Mouse (Mus musculus) limb, embryonic 12.5 days (tissue): Measurements from ENCODE around the gene Gm3417. TPM values are rescaled to one million over a fixed set of nuclear protein-coding genes. Genes with fewer than 3 reads are reported as not detected.
A peak's percentile ranks its signal among the peaks of the same experiment; 100 is the strongest.
"Not testable (repeated sequence)": the region's sequence is repeated elsewhere in the genome, so short reads cannot be mapped to it uniquely, and the experiment has no call there.

Experiments used
- ATAC-seq: fragments of 200-750 bp; cut with Nextera tagmentation; 2 replicates; pipeline ENCODE4 v1.8.0; 2017; ENCODE audit warnings: low read depth, moderate TSS enrichment; ENCODE audit not compliant: insufficient number of reproducible peaks, insufficient read depth, low FRiP score, low TSS enrichment
- H3K27ac ChIP-seq: fragments of 300-500 bp; sonication (generic); 2 replicates; pipeline ENCODE4 v1.5.1; 2016; ENCODE audit warnings: mild to moderate bottlenecking, moderate library complexity
- H3K27me3 ChIP-seq: fragments of 300-500 bp; sonication (generic); 2 replicates; pipeline ENCODE4 v1.6.1; 2016; ENCODE audit warnings: mild to moderate bottlenecking, moderate library complexity
- H3K36me3 ChIP-seq: fragments of 300-500 bp; sonication (generic); 2 replicates; pipeline ENCODE4 v1.6.1; 2016; ENCODE audit warnings: mild to moderate bottlenecking, moderate library complexity
- H3K4me1 ChIP-seq: fragments of 300-500 bp; sonication (generic); replicated peaks from 2 replicates; pipeline ENCODE4 v1.6.1; 2016
- H3K4me2 ChIP-seq: fragments of 300-500 bp; sonication (generic); 2 replicates; pipeline ENCODE4 v1.6.1; 2016; ENCODE audit warnings: mild to moderate bottlenecking, moderate library complexity
- H3K4me3 ChIP-seq: fragments of 300-500 bp; sonication (generic); replicated peaks from 2 replicates; pipeline ENCODE4 v1.5.1; 2016; ENCODE audit warnings: mild to moderate bottlenecking
- H3K9ac ChIP-seq: fragments of 300-500 bp; sonication (generic); replicated peaks from 2 replicates; pipeline ENCODE4 v1.6.1; 2016; ENCODE audit warnings: mild to moderate bottlenecking, moderate library complexity
- H3K9me3 ChIP-seq: fragments of 300-500 bp; sonication (generic); 2 replicates; pipeline ENCODE4 v1.6.1; 2016; ENCODE audit warnings: mild to moderate bottlenecking, moderate library complexity
- WGBS: fragments of 180-500 bp; shearing (Covaris S2); methylation state at CpG from one replicate; pipeline ENCODE4 v1.1.7; 2016; 5-methylcytosine and 5-hydroxymethylcytosine counted together
- polyA plus RNA-seq: library from polyadenylated mRNA; unstranded; fragments of >200 nt; fragmentation: Nextera tagmentation; extraction: Ambion mirVana; gene quantifications from 2 replicates; pipeline ENCODE4 v1.2.1, GENCODE M21; 2016

Gene Gm3417
- polyA plus RNA-seq, 1 experiment from 2014 or later, result not detected

DNA sequence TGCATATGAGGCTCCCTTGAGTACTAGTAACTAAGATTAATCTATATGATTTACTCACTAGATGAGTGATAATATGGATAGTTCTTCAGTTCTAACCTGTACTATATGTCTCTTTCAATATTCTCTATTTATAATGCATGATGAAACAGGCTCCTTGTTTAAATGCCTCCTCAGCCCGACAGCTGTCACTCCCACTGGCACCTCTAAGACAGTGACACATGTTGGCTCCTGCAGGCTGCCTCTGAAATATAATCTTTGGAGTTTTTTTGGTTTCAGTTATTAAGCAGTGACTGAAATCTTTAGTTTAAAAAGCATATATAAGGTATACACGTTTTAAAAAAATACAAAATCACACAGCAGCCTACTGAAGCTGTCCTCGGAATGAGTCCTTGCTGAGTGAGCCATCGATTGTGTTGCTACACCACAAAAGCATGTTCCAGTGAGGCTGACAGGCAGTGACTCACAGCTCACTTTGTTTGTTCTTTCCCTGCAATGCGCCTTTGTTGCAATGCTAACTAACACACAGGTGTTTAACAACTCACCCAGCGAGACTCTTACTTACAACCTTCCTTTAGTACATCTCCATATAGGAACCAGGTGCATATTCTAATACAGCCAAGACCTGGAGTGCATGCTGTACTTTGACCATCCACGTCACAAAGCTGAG, 29.3 kb downstream of the Gm3417 start:
- no peak overlapping the region for H3K27ac ChIP-seq
- ATAC-seq, result no peak
- WGBS, result 90% methylated on average over 7 of the region's 7 CpGs
- no peak overlapping the region for H3K4me3 ChIP-seq
- peaks cover 9% of the 10 kb centered on the region for H3K4me1 ChIP-seq
- H3K36me3 ChIP-seq, result peaks cover 78% of the 10 kb centered on the region
- no peak overlapping the region for H3K9ac ChIP-seq
- no peaks in the 10 kb centered on the region for H3K9me3 ChIP-seq
- H3K4me2 ChIP-seq, result no peak overlapping the region
- no peaks in the 10 kb centered on the region for H3K27me3 ChIP-seq

DNA sequence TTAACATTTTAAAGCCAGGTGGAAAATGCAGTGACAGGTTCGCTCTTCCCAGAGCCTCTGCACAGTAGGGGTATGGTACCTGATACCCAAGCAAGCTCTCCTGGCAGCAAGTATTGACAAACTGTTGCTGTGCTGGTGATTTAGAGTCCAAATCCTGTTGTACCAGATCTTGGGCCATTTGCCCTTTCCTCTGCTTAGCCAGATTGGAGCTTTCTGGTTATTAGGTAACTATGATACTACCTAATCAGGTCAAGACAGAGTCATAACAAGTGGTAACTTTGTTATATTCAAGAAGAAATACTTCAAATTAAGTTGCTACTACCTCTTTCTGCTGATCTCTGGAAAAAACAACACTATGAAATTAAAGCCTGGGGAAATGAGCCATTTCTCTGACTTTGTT, 34.0 kb downstream of the Gm3417 start:
- Histone ChIP-seq H3K4me1 (peaks cover 20% of the 10 kb centered on the region), H3K27me3 (no peaks in the 10 kb centered on the region), H3K9ac (no peak overlapping the region), H3K4me2 (peak overlapping the region; percentile 96), H3K36me3 (peaks cover 38% of the 10 kb centered on the region), H3K9me3 (no peaks in the 10 kb centered on the region), H3K27ac (no peak overlapping the region), H3K4me3 (0 out of 2 replicates have a peak overlapping the region, but pooled peaks have one; percentile 83)
- no peak for ATAC-seq
- WGBS, result 85% methylated on average over 1 of the region's 1 CpGs

DNA sequence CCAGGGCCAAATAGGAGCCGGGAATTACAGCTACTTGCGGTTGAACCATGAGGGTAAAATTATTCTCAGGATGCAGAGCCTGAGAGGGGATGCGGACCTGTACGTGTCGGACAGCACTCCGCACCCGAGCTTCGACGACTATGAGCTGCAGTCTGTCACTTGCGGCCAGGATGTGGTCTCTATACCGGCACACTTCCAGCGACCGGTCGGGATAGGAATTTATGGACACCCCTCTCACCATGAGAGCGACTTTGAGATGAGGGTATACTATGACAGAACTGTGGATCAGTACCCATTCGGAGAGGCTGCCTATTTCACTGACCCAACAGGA, 34.9 kb downstream of the Gm3417 start:
- peak overlapping the region; percentile 96 for H3K4me2 ChIP-seq
- WGBS, result 23% methylated on average over 16 of the region's 16 CpGs
- H3K4me3 ChIP-seq, result peak overlapping the region; percentile 83
- H3K36me3 ChIP-seq, result peaks cover 33% of the 10 kb centered on the region
- H3K9ac ChIP-seq, result peak overlapping the region; percentile 81
- no peak for ATAC-seq
- peaks cover 20% of the 10 kb centered on the region for H3K4me1 ChIP-seq
- peak overlapping the region; percentile 72; the same call in 1 of the 2 replicates for H3K27ac ChIP-seq
- H3K27me3 ChIP-seq, result no peaks in the 10 kb centered on the region
- no peaks in the 10 kb centered on the region for H3K9me3 ChIP-seq

DNA sequence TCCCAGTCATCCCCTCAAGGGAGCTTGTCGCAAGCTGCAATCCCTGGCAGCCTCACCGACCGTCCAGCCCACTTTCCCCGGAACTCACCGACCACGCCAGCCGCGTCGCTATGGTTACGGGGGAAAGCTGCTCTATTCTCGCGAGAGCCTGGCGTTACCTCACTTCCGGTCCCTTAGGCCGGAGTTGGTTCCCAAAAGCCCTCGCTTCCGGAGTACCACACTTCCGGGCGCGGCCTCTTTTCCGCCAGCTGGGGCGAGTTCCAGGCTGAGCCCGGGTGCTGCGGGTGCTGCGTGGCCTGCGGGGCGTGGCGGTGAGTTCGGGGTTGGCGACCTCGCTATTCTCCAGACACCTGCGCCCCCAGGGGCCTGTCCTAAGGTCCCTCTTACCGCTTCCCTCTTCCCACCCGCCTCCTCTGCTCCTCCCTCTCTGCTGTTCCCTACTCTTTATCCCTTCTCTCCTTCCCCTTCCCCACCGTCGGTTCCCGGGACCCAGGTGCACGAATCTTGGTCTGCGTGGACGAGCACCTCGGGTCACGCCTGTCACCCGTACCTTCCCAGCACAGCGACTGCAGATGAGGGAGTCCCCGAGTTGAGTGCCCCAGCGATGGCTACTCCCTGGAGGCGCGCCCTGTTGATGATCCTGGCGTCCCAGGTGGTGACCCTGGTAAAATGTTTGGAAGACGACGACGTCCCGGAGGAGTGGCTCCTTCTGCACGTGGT, 35.4 kb downstream of the Gm3417 start, which contains the start of the genes Wdr27 and 1600012H06Rik:
Wdr27 (minus strand) TSS at position 150 of the 720 bp plus-strand sequence.
1600012H06Rik (plus strand) TSS at position 176 of the 720 bp plus-strand sequence.
- no peaks in the 10 kb centered on the region for H3K9me3 ChIP-seq
- under 1% methylated on average over 54 of the region's 54 CpGs for WGBS
- no peaks in the 10 kb centered on the region for H3K27me3 ChIP-seq
- peaks cover 20% of the 10 kb centered on the region for H3K4me1 ChIP-seq
- peak within 1 kb of the TSS; percentile 96 for H3K4me2 ChIP-seq
- H3K9ac ChIP-seq, result peak within 1 kb of the TSS; percentile 81
- peak; percentile 96 for ATAC-seq
- H3K27ac ChIP-seq, result peak within 1 kb of the TSS; percentile 72
- H3K4me3 ChIP-seq, result peak within 1 kb of the TSS; percentile 83
- peaks cover 27% of the 10 kb centered on the region for H3K36me3 ChIP-seq

DNA sequence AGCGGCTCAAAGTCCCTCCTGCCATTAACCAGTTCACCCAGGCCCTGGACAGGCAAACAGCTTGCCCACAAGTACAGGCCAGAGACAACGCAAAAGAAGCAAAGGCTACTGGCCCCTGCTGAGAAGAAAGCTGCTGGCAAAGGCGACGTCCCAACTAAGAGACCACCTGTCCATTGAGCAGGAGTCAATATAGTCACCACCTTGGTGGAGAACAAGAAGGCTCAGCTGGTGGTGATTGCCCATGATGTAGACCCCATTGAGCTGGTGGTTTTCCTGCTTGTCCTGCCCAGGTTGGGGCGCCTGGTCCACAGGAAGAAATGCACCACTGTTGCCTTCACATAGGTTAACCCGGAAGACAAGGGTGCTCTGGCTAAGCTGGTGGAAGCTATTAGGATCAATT, 36.4 kb downstream of the Gm3417 start:
- Histone ChIP-seq H3K36me3 (peaks cover 27% of the 10 kb centered on the region), H3K4me3 (peak overlapping the region; percentile 83), H3K4me1 (peaks cover 20% of the 10 kb centered on the region), H3K9ac (peak overlapping the region; percentile 81), H3K4me2 (peak overlapping the region; percentile 96), H3K27ac (peak overlapping the region; percentile 72; the same call in 1 of the 2 replicates)
- not testable (repeated sequence) for H3K27me3 ChIP-seq, ATAC-seq, H3K9me3 ChIP-seq
- WGBS, result 59% methylated on average over 6 of the region's 6 CpGs

DNA sequence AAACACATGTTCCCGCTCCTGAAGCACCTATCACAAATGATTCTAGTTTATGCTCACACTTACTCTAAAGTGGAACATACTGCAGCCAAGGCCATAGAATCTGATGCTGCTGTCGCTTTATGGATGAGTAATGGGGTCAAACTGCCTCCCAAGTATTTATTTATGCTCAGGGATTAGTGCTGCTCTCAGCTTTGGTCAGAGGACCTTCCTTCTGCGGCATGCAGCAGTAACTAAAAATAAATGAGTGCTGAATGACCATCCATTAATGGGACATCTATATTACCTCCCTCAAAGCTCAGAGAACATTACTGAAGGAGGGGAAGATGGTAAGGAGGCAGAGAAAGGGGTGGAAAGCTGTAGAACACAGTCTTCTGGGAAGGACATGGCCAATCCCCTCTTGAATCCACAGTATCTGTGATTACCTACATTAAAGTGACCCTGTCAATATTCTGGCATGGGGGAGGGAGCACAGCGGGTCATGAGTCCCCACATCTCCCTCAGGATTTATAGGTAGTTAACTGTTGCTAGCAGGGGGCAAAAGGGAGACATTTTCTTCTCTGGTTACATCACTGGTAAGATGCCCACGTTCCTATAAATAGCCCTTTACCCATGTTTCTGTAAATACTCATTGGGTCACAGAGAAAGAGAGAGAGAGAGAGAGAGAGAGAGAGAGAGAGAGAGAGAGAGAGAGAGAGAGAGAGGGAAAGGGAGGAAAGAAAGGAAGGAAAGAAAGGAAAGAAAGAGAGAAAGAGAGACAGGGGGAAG, 42.6 kb downstream of the Gm3417 start:
- Histone ChIP-seq H3K9me3 (no peaks in the 10 kb centered on the region), H3K4me3 (no peak overlapping the region), H3K36me3 (no peaks in the 10 kb centered on the region), H3K9ac (no peak overlapping the region), H3K27ac (no peak overlapping the region), H3K4me2 (no peak overlapping the region), H3K27me3 (no peaks in the 10 kb centered on the region), H3K4me1 (no peaks in the 10 kb centered on the region)
- WGBS, result 68% methylated on average over 5 of the region's 5 CpGs
- no peak for ATAC-seq

DNA sequence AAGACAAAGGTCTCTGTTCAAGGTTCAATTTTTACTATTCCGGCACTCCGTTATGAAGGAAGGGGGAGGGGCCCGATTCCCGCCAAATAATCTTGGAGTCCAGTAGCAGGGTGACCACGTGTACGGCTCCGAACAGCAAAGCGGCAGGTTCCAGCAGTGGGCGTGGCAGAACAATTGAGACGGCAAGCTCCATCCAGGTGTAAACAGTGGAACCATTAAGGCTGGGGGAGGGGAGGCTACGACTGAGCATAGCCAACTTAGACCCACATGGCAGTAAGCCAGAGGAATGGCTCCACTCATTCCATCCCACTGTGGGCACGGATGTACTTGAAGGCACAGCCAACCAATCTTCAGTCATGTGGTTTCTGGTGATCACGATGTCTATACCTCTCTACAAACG, 43.3 kb downstream of the Gm3417 start:
- H3K9ac ChIP-seq, H3K9me3 ChIP-seq, H3K27ac ChIP-seq, H3K36me3 ChIP-seq, H3K4me2 ChIP-seq, H3K27me3 ChIP-seq, ATAC-seq, H3K4me3 ChIP-seq, H3K4me1 ChIP-seq: not testable (repeated sequence)
- WGBS, result 79% methylated on average over 14 of the region's 14 CpGs

DNA sequence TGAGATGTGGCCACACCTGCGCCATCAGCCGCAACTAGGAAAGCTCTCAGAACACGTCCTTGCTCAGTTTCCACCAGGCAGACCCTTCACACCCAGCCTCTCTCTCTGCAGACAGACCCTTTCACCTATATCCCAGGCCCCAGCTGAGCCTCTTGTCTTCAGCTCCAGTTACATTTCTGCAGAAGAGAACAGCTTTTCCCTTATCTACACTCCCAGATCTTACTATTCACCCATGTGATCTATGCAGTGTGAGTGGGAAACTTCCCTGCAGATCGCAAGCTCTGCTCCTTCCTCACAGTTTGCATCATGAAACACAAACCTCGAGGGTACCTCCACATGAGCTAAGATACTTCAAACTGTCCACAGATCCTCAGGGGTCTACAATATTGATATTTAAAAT, 47.1 kb downstream of the Gm3417 start:
- Histone ChIP-seq H3K27me3 (no peaks in the 10 kb centered on the region), H3K27ac (no peak overlapping the region), H3K4me1 (no peaks in the 10 kb centered on the region), H3K9ac (no peak overlapping the region), H3K9me3 (no peaks in the 10 kb centered on the region), H3K4me2 (no peak overlapping the region), H3K36me3 (no peaks in the 10 kb centered on the region), H3K4me3 (no peak overlapping the region)
- ATAC-seq, result no peak
- 87% methylated on average over 5 of the region's 5 CpGs for WGBS

DNA sequence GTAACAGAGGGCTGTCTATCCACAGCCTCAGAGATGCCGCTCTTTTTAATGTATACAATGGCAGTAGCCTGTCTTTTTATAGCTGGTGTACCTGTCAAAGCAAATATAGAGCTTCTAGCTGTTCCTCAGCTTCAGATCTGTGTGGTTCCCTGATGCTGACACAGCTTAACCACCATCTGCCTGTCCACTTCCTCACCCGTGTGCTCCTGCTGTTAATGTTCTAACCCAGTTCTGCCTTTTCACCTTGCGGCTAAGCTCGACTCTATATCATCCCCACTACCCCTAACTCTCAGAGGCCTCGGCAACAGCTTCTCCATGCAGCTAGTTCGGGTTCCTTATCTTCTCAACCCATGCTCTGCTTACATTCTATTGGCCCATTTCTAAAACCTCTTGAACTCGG, 47.9 kb downstream of the Gm3417 start:
- 88% methylated on average over 7 of the region's 7 CpGs for WGBS
- Histone ChIP-seq H3K4me2 (no peak overlapping the region), H3K27me3 (no peaks in the 10 kb centered on the region), H3K27ac (no peak overlapping the region), H3K9ac (no peak overlapping the region), H3K9me3 (no peaks in the 10 kb centered on the region), H3K4me3 (no peak overlapping the region), H3K4me1 (no peaks in the 10 kb centered on the region), H3K36me3 (no peaks in the 10 kb centered on the region)
- no peak for ATAC-seq

DNA sequence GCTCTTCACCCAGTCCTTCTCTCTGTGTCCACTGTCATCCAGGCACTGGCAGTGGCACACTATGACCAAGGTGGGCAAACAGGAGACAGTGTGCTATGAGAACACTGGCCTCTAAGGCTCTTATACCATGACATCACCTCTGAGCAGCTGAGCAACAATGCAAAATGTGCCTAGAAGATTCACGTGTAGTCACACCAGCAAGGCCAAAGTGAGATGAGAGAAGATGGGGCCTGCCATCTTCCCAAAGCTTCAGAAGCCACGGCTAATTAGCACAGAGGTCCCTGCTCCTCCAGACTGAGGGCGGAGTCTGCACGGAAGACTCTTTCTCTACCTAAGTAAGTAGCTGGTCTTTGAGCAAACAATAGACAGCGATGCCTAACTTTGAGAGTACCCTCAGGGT, 50.0 kb downstream of the Gm3417 start:
- no peak overlapping the region for H3K9ac ChIP-seq
- no peaks in the 10 kb centered on the region for H3K27me3 ChIP-seq
- H3K9me3 ChIP-seq, result no peaks in the 10 kb centered on the region
- H3K4me3 ChIP-seq, result no peak overlapping the region
- H3K27ac ChIP-seq, result no peak overlapping the region
- H3K4me2 ChIP-seq, result no peak overlapping the region
- H3K36me3 ChIP-seq, result no peaks in the 10 kb centered on the region
- 72% methylated on average over 5 of the region's 5 CpGs for WGBS
- no peak for ATAC-seq
- no peaks in the 10 kb centered on the region for H3K4me1 ChIP-seq

DNA sequence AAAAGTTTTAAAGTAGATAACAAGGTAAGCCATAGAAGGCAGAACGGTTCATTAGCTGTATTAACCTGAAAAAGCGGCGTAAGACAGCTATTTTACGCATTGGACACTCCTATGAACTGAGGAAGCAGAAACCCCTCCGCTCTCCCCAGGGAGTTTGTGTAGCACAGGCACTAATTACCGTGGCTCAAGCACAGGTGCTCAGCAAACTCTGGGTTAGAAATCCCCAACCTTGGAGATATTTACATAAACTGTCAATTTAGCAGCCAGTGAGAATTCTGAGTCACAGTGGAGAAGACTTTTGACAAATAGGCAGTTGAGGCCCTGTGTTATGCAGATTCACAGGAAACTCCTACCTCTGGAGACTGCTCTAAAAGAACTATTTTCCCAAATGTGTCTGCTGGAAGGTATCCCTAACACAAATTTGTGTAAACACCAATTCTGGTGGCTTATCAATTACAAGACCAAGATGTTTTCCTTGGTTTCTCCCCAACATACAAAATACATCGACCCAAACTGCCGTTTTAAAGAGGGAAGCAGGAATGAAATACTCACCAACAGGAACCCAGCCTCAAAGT, 50.9 kb downstream of the Gm3417 start:
- ATAC-seq, result no peak
- H3K9ac ChIP-seq, result no peak overlapping the region

More for the DNA sequence above, 50.9 kb downstream of the Gm3417 start:
- H3K4me3 ChIP-seq, result no peak overlapping the region
- no peak overlapping the region for H3K27ac ChIP-seq
- H3K4me1 ChIP-seq, result no peaks in the 10 kb centered on the region
- no peaks in the 10 kb centered on the region for H3K27me3 ChIP-seq
- no peaks in the 10 kb centered on the region for H3K36me3 ChIP-seq
- H3K4me2 ChIP-seq, result no peak overlapping the region
- no peaks in the 10 kb centered on the region for H3K9me3 ChIP-seq
- whole genome bisulfite sequencing, result 76% methylated on average over 8 of the region's 8 CpGs
